Mouse (Mus musculus): Measurements from ENCODE around the gene Gnpda2. TPM values are rescaled to one million over a fixed set of nuclear protein-coding genes. Genes with fewer than 3 reads are reported as not detected.

Gnpda2 gene
- total RNA-seq (2015), result 20.6 and 23.2 TPM in 2 replicates
- total RNA-seq (2017), result 14.0 and 15.4 TPM in 2 replicates

DNA sequence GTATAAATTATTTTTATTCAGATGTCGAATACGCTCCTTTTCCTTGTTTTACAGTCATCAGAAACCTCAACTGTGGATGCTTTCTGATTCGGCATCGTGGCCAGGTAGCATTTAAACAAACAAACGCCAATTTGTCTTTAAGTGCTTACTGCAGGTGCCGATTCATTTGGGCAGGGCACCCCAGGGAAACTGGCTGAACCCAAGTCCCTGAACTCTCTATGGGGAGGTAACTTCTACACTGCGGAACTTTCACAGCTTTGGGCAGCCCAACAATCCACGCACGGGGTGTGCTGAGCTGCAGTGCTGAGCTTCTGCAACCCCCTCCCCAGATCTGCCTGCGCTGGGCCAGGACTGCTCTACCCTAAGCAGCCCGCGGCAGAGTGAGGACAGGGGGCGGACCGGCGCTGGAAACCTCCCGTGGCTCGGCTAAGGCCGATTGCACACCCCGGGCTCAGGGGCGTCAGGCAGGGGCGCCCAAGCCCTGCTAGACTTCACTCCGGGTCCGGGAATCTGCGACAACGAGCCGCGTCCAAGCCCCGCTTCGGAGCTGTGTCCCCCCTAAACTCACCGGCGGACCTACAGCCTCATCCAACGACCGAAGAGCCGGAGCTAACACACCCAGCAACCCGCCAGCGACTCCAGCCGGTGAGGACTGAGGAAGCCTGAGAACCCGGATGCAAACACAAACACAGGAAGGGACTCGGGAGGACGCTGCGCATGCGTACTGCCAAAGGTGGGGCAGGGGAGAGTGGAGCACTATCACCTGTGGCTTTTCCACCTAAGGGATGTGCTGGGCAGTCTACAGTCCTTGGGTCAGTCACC lies at the start of gene Gnpda2:
Gnpda2 (minus strand) TSS at position 701 of the 822 bp plus-strand sequence.
- peak; percentile 98 for ATAC-seq (replicated peaks; ENCODE audit: poor library complexity)

DNA sequence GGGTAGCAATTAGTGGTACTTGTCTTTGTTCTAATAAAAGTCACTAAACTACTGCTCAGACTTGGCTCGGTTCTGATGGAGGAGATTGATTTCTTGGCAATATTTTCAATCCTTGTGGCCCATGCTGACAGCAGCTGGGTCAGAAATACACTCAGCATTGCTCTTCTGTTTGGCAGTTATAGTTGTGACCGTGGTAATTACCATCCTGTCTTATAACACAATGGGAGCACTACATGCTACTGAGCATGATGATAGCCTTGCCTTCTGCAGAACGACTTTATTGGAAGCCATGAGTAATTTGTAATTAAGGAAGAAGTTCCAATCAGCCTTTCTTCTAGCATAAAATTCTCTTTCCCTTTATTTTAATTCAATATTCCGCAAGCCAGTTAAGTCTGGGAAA lies 42.6 kb upstream of the Gnpda2 start:
- ATAC-seq (replicated peaks; ENCODE audit: poor library complexity), result no peak

DNA sequence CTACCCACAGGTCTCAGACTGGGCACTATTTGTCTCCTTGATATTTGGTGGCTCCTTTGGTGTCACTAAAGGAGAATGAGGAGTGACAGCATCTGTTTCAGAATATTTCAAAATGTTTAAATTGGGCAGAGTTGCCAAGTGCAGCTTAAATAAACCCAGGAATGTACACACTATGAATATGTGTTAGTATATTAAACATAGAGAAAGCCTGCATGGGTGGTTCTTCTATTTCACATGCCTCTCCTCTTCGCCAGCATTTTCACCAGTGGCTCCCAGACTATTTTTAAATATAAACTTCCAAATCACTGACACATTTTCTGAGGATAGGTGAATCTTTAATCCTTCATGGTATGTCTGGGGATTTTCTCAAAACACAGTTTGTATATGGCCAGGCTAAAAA lies 28.8 kb upstream of the Gnpda2 start:
- ATAC-seq (replicated peaks; ENCODE audit: poor library complexity), result no peak

DNA sequence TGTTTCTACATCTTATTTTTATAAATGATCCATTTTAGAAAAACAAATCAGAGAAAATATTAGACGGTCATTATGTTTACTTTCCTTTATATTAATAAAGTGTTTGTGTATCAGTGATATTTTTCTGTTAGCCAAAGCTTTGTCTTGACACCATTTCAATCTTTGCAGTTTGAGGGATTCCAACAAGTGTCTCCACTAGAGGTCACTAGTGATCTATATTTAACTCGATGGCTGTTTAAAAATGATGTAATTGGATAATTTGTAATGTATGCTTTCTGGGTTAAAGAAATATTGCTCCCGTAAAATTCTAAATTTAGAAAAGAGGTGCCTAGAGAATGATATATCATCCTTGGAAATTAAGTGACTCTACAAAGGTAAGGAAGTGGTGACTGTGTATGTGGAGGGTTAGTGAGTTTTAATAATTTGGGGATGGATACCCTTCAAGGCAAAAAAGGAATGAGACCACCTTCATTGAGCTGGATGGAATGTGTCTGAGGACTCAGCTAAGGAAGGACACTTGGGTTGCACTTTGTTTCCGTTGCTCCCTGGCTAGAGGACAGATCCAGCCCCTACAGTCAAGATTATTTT lies 21.2 kb upstream of the Gnpda2 start:
- peak; percentile 83 for ATAC-seq (replicated peaks; ENCODE audit: poor library complexity)

DNA sequence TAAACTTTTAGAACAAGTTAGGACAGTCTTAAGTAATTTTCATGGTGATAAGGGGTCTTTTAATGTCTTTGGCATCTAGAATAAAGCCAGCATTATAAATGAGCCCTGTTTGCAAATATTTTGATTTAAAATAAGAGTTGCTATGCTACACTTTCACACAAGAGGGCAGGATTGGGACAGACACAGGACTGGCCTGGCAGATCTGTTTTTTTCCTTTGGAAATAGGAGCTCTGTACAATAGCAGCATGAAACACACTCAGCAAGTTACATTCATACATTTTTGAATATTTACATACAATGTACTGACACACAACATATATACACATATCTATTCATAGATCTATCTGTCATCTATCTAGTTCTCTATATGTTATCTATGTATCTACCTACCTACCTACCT lies 8.9 kb upstream of the Gnpda2 start:
- ATAC-seq (replicated peaks; ENCODE audit: poor library complexity), result peak; percentile 82

DNA sequence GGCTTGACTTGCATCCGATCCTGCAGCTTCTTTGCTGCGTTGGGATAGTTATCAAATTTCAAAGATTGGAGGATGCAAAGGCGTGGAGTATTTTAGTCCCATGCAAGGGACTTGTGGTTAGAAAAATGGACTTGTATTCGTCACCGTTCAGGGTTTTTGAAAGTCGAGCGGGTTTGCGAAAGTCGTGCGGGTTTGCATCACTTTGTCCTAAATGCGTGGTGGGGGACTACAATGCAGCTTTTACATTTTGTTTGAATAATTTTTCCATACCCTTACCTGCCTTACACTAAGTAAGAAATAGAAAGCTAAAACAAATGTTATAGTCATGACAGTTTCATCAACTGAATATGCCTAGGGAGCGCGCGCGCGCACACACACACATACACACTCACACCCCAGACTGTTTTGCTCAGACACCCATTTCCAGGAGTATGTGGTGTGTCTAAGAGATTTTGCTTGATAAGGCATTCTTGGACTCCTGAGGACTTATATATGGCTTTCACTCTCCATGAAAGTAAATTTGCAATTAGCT lies 34.7 kb downstream of the Gnpda2 start:
- ATAC-seq (replicated peaks; ENCODE audit: poor library complexity), result peak; percentile 56

DNA sequence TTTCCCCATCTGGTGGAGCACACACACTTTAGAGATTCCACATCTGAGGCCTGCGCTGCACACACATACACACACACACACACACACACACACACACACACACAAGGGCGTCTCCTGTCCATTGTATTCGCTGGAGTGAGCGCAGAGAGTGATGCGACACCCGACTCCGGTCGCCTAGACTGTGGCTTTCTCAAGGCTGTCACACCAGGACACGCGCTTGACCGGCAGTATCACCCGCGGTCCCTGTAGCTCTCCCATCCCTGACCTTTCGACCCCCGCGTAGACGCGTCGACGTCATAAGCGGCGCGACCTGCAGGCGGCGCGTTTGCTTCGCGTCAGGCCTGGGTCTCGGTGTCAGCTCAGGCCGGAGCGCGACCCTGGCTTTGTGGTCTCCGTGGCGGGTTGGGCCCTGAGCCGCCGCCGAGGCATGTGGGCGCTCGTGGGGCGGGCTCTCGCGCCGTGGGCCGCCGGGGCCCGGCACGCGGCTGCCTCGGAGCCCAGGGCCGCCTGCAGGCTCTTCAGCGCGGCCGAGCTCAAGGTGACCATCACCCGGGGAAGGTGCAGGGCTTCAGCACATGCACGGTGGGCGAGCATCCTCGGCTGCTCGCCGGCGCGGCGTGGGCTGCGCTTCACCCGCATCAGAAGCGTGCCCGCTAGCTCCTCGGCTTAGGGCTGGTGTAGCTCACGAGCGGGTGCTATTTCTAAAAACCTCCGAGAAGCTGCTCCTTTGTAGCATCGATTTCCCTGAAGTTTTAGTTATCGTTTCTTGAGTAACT lies 35.3 kb downstream of the Gnpda2 start, which contains the start of gene Guf1:
Guf1 (plus strand) TSS at position 296 of the 776 bp plus-strand sequence.
- peak; percentile 96 for ATAC-seq (replicated peaks; ENCODE audit: poor library complexity)

DNA sequence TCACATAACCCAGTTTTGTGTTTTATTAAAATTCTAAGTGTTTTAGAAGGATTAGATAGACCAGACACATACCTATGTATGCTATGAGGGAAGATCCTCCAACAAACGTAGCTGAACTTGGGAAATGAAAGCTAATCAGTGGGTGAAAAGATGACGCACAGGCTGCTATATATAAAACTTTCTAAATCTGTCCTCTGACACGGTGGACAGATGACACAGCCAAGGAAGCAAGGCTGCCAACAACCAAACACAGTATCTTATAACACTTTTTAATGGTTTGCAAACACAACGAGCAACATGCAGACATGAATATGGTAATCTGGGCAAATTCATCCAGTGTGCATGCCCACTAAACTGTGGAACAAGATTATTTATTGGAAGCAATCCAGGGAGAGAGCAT lies 49.7 kb downstream of the Gnpda2 start, which contains the start of gene Yipf7:
Yipf7 (minus strand) TSS at position 160 of the 400 bp plus-strand sequence.
- no peak for ATAC-seq (replicated peaks; ENCODE audit: poor library complexity)

DNA sequence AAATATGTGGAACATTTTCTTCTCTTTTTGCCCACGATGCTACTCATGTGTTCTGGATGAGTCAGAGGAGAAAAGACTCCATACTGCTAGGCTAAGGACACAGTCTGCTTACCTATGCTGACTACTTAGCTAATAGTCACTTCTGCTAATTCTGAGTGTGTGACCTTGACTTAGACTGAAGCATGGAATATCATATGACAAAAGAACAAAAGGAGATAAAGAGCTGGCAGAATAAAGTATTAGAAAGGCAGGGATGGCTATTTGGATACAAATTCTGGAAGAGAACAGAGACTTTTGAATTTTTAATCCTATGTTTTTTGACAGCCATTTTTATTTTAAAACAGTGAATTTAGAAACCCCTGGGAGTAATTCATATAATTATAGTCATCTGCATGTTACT lies 50.5 kb downstream of the Gnpda2 start:
- ATAC-seq (replicated peaks; ENCODE audit: poor library complexity), result no peak

DNA sequence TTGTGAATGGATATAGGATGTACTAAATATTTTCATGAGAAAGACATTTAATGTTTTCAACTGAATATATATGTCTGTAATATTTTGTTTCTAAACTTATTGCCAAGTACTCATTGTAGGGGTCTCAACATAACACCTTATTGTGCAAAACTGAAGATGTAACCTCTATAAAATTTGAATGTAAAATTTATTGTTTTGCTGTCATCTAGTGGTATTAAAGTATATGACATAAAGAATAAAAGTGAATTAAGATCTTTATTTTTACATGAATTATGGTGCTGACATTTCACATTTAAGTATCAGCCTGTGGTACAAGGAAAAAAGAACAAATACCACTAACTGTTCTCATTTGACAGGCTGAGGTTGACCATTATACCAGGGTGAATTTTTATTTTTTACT lies 68.2 kb downstream of the Gnpda2 start:
- no peak for ATAC-seq (replicated peaks; ENCODE audit: poor library complexity)

Other genes with a start within 250 kb of the Gnpda2 start
- not detected in 2 replicates for gene Yipf7, start 49.7 kb downstream of the Gnpda2 start, total RNA-seq (2015)
- not detected in 2 replicates for gene Yipf7, start 49.7 kb downstream of the Gnpda2 start, total RNA-seq (2017)
- 34.2 and 36.7 TPM in 2 replicates for gene Guf1, start 35.4 kb downstream of the Gnpda2 start, total RNA-seq (2015)
- 34.1 and 50.1 TPM in 2 replicates for gene Guf1, start 35.4 kb downstream of the Gnpda2 start, total RNA-seq (2017)